14 mouse cellular contexts compared by ENCODE assay signal in genomic region chr4:31205332-31205970, GRCm38 (mm10).
A peak's percentile ranks its signal among the peaks of the same experiment; 100 is the strongest.
DNase-seq lines count a peak whose midpoint lies in the region; ATAC-seq lines count a peak whose summit lies in the region.
"Had no signal": no experiment of that assay in that cellular context is flagged by ENCODE, and none has a peak within 500 bp of the region (broad histone marks: within the 10 kb centered on the region; RNA-seq: fewer than 3 reads in every experiment).

No protein-coding gene starts in this region.

- WGBS in embryonic facial prominence, embryonic 14.5 days = 76% methylated on average over 14 of the region's 14 CpGs
- 88% methylated on average over 14 of the region's 14 CpGs for WGBS in embryonic facial prominence, embryonic 10.5 days
- 49% methylated on average over 14 of the region's 14 CpGs for WGBS in forebrain, embryonic 14.5 days

- ATAC-seq in embryonic facial prominence, embryonic 14.5 days (ENCODE audit: low read depth) = no peak
- peak; percentile 93 for ATAC-seq in forebrain, embryonic 14.5 days
- no peak for ATAC-seq in megakaryocyte, adult 5-6 weeks (ENCODE audit: poor library complexity, severe bottlenecking)
- no peak for ATAC-seq in monocyte, adult 5-6 weeks (replicated peaks; ENCODE audit: insufficient number of reproducible peaks, low FRiP score, low TSS enrichment, poor library complexity, severe bottlenecking)

- H3K36me3 ChIP-seq in embryonic facial prominence, embryonic 14.5 days (ENCODE audit: control insufficient read depth, insufficient read depth, low read length) = no peaks in the 10 kb centered on the region
- H3K36me3 ChIP-seq in embryonic facial prominence, embryonic 10.5 days (replicated peaks) = no peaks in the 10 kb centered on the region
- H3K36me3 ChIP-seq in forebrain, embryonic 14.5 days (ENCODE audit: control insufficient read depth, insufficient read depth, low read length) = no peaks in the 10 kb centered on the region

- no peak overlapping the region for H3K27ac ChIP-seq in embryonic facial prominence, embryonic 14.5 days (replicated peaks; ENCODE audit: low read depth, low read length)
- no peak overlapping the region for H3K27ac ChIP-seq in embryonic facial prominence, embryonic 10.5 days (replicated peaks)
- H3K27ac ChIP-seq in forebrain, embryonic 14.5 days (ENCODE audit: low read depth, low read length) = peak overlapping the region; percentile 56; the same call in 1 of the 2 replicates

- H3K9me3 ChIP-seq in embryonic facial prominence, embryonic 14.5 days (ENCODE audit: control insufficient read depth, low read length) = no peaks in the 10 kb centered on the region
- no peaks in the 10 kb centered on the region for H3K9me3 ChIP-seq in embryonic facial prominence, embryonic 10.5 days
- no peaks in the 10 kb centered on the region for H3K9me3 ChIP-seq in forebrain, embryonic 14.5 days (replicated peaks; ENCODE audit: control insufficient read depth, low read length)

- DNase-seq in embryonic facial prominence, embryonic 14.5 days (ENCODE audit: low spot score) = peak; percentile 7
- no peak for DNase-seq in embryonic facial prominence, embryonic 10.5 days (ENCODE audit: low spot score)
- peak; percentile 91 for DNase-seq in left cerebral cortex, postnatal 4 days
- no peak for DNase-seq in left cerebral cortex, adult 8-10 months (ENCODE audit: low spot score in 2 of 2)
- DNase-seq in forebrain, embryonic 14.5 days (ENCODE audit: low spot score) = peak; percentile 84
- DNase-seq in layer of hippocampus, postnatal 10 days (ENCODE audit: low spot score in 2 of 2) = peak; percentile 63 to 67
- DNase-seq: cerebellum, adult 9-10 months; gastrocnemius, postnatal 10 days; kidney, adult 9 months; thymus, postnatal 25 days had no signal

- H3K4me3 ChIP-seq in embryonic facial prominence, embryonic 14.5 days (ENCODE audit: low read depth, low read length) = no peak overlapping the region
- no peak overlapping the region for H3K4me3 ChIP-seq in embryonic facial prominence, embryonic 10.5 days
- H3K4me3 ChIP-seq in forebrain, embryonic 14.5 days (ENCODE audit: low read depth, low read length) = no peak overlapping the region

- no peaks in the 10 kb centered on the region for H3K4me1 ChIP-seq in embryonic facial prominence, embryonic 14.5 days (ENCODE audit: control insufficient read depth, insufficient read depth, low read length)
- H3K4me1 ChIP-seq in embryonic facial prominence, embryonic 10.5 days = no peaks in the 10 kb centered on the region
- H3K4me1 ChIP-seq in forebrain, embryonic 14.5 days (ENCODE audit: control insufficient read depth, insufficient read depth, low read length) = no peaks in the 10 kb centered on the region

- no peaks in the 10 kb centered on the region for H3K27me3 ChIP-seq in embryonic facial prominence, embryonic 14.5 days (replicated peaks; ENCODE audit: control insufficient read depth, insufficient read depth, low read length)
- H3K27me3 ChIP-seq in embryonic facial prominence, embryonic 10.5 days (replicated peaks; ENCODE audit: low read depth, poor library complexity, severe bottlenecking) = no peaks in the 10 kb centered on the region
- no peaks in the 10 kb centered on the region for H3K27me3 ChIP-seq in forebrain, embryonic 14.5 days (replicated peaks; ENCODE audit: control insufficient read depth, insufficient read depth, low read length)

- intact Hi-C loops in left cerebral cortex, postnatal 4 days (cut with DNase I) = no loop called here

- H3K9ac ChIP-seq in embryonic facial prominence, embryonic 14.5 days (ENCODE audit: low read depth, low read length) = no peak overlapping the region
- H3K9ac ChIP-seq in forebrain, embryonic 14.5 days (ENCODE audit: low read length) = no peak overlapping the region

- no peak overlapping the region for H3K4me2 ChIP-seq in embryonic facial prominence, embryonic 14.5 days (ENCODE audit: low read depth, low read length)
- no peak overlapping the region for H3K4me2 ChIP-seq in forebrain, embryonic 14.5 days (ENCODE audit: low read length)
- H3K4me2 ChIP-seq: heart, embryonic 11.5 days; liver, embryonic 11.5 days had no signal

Comparison
In these comparisons a context has a peak if more than half of its experiments do, and no peak if none do; other contexts are left out.
1. DNase-seq: peak in embryonic facial prominence, embryonic 14.5 days (single experiment), left cerebral cortex, postnatal 4 days (single experiment), forebrain, embryonic 14.5 days (single experiment) and layer of hippocampus, postnatal 10 days (2 of 2); none in embryonic facial prominence, embryonic 10.5 days (single experiment) and left cerebral cortex, adult 8-10 months (0 of 2).